9 mouse cellular contexts compared by ENCODE assay signal in the genomic region with DNA sequence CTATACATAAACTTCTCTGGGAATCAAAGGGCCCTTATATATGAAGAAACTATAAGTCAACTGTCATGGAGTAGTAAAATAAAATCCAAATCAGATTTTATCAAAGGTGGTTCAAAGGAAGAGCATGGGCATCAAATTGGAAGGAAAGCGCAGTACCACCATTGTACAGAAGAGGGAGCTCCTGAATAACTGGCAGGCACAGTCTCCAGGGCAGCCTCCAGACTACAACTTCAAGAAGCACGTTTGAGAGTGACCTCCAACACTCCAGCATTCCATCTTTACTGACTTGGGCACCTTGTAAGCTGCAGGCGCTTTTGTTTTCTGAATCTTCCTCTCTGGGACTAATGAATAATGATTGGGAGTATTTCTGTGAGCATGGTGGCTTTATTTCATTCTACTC. TPM values are rescaled to one million over a fixed set of nuclear protein-coding genes. Genes with fewer than 3 reads are reported as not detected.
DNase-seq lines count a peak whose midpoint lies in the region; ATAC-seq and TF ChIP-seq lines count a peak whose summit lies in the region.
"Had no signal": no experiment of that assay in that cellular context is flagged by ENCODE, and none has a peak within 500 bp of the region (broad histone marks: within the 10 kb centered on the region; RNA-seq: fewer than 3 reads in every experiment).

No protein-coding gene starts in this region.

- H3K27ac ChIP-seq in CH12.LX (ENCODE audit: insufficient read depth, low read depth): no peak overlapping the region
- no peak overlapping the region for H3K27ac ChIP-seq in gastrocnemius, adult 2 months
- H3K27ac ChIP-seq: limb, embryonic 15.5 days had no signal

- no peaks in the 10 kb centered on the region for H3K4me1 ChIP-seq in CH12.LX (ENCODE audit: control insufficient read depth in 1 of 2, insufficient read depth in 2 of 2)
- H3K4me1 ChIP-seq: limb, embryonic 15.5 days had no signal

- in situ Hi-C loops in CH12.LX (cut with MboI; ENCODE audit: low pct_ligation_motif_present, low pct_unique_long_range_greater_than_20kb, low sequenced_read_pairs): loop anchor here (10.0 kb wide), 1 partner anchor 478 kb away; no protein-coding TSS in a partner anchor
- in situ Hi-C loops in Patski (cut with MboI; ENCODE audit: low pct_unique_long_range_greater_than_20kb): loop anchor here (5.0 kb wide), 1 partner anchor 485 kb away; no protein-coding TSS in a partner anchor

- H3K79me2 ChIP-seq in CH12.LX (replicated peaks; ENCODE audit: control insufficient read depth, extremely low read depth, insufficient read depth, poor library complexity, severe bottlenecking): no peaks in the 10 kb centered on the region

- no peak overlapping the region for H3K9ac ChIP-seq in CH12.LX (ENCODE audit: insufficient read depth, low read depth)
- H3K9ac ChIP-seq: limb, embryonic 15.5 days had no signal

- intact Hi-C loops in gastrocnemius, adult 2 months (cut with DNase I): loop anchor here (1.0 kb wide), 1 partner anchor 480 kb away; no protein-coding TSS in a partner anchor

- dilution Hi-C loops in CH12.LX (cut with MboI; ENCODE audit: extremely low pct_ligation_motif_present, extremely low pct_unique_long_range_greater_than_20kb, low sequenced_read_pairs): no loop called here

- H3K4me3 ChIP-seq in CH12.LX (replicated peaks in 1 of 3; ENCODE audit: low read depth in 2 of 3, low read length in 2 of 3, poor library complexity in 1 of 3): no peak overlapping the region
- H3K4me3 ChIP-seq in gastrocnemius, adult 2 months: no peak overlapping the region
- H3K4me3 ChIP-seq: limb, embryonic 15.5 days had no signal

- no peak for TF ChIP-seq EP300 in CH12.LX (IDR thresholded peaks at IDR 0.05; ENCODE audit: low read length)

- H3K36me3 ChIP-seq in CH12.LX (replicated peaks in 1 of 2; ENCODE audit: control insufficient read depth in 1 of 2, insufficient read depth in 1 of 2, low read length in 1 of 2): no peaks in the 10 kb centered on the region
- H3K36me3 ChIP-seq: limb, embryonic 15.5 days had no signal

- peak; percentile 74 to 77; a peak in 3 of 4 replicates for TF ChIP-seq CTCF in CH12.LX (conservative IDR thresholded peaks at IDR 0.05 in 1 of 2, IDR thresholded peaks at IDR 0.05 in 1 of 2; ENCODE audit: low read depth in 2 of 2, low read length in 2 of 2)
- TF ChIP-seq CTCF in Patski (IDR thresholded peaks at IDR 0.05): peak; percentile 96
- peak; percentile 92 for TF ChIP-seq CTCF in gastrocnemius, adult 2 months (IDR thresholded peaks at IDR 0.05)

- ATAC-seq in Patski: peak; percentile 58
- ATAC-seq in activated CD4-positive, CD25-positive, alpha-beta regulatory T cell, adult 4 months: no peak

- no peak overlapping the region for H3K4me2 ChIP-seq in CH12.LX (ENCODE audit: insufficient read depth, low read depth, poor library complexity, severe bottlenecking)
- H3K4me2 ChIP-seq: limb, embryonic 15.5 days had no signal

- H3K9me3 ChIP-seq in CH12.LX (replicated peaks; ENCODE audit: low read length): peaks cover 13% of the 10 kb centered on the region
- H3K9me3 ChIP-seq: limb, embryonic 15.5 days had no signal

- no peaks in the 10 kb centered on the region for H3K27me3 ChIP-seq in CH12.LX (replicated peaks)
- peaks cover 43% of the 10 kb centered on the region for H3K27me3 ChIP-seq in Patski

- POLR2A ChIA-PET in Patski (lab: Charles Lee): interaction anchor here (1.2 kb wide), 1 partner anchor 10 kb away, joined by 3 read pairs; no protein-coding TSS in a partner anchor

- peak; percentile 83 for TF ChIP-seq RAD21 in CH12.LX (IDR thresholded peaks at IDR 0.05; ENCODE audit: low read depth, low read length)

- DNase-seq in CH12.LX (ENCODE audit: extremely low read depth) (peak; percentile 61), Patski (ENCODE audit: low read depth, low spot score) (peak; percentile 39)
- peak; percentile 58 for DNase-seq in cerebellum, adult 9-11 months
- peak; percentile 56 for DNase-seq in gastrocnemius, adult 2 months
- peak; percentile 79 for DNase-seq in kidney, postnatal 14 days
- DNase-seq in lung, adult 18-20 months: peak; percentile 43 to 59
- DNase-seq in retina, postnatal 7 days (ENCODE audit: low read depth, low spot score): peak; percentile 65

- no peak for TF ChIP-seq POLR2A in CH12.LX (IDR thresholded peaks at IDR 0.05; ENCODE audit: low read depth, low read length)

- CTCF ChIA-PET in Patski (lab: Charles Lee): interaction anchor here (0.7 to 1.8 kb wide), 9 partner anchors 11 to 484 kb away, joined by 3 to 7 read pairs (median 3); no protein-coding TSS in a partner anchor

TF ChIP-seq in CH12.LX, 34 proteins besides CTCF, POLR2A, EP300 and RAD21:
- no peak for TF ChIP-seq ETS1 (conservative IDR thresholded peaks at IDR 0.05; ENCODE audit: low read depth, low read length)
- TF ChIP-seq ZC3H11A (IDR thresholded peaks at IDR 0.05; ENCODE audit: low read depth, low read length): peak; percentile 42
- TF ChIP-seq SMC3 (IDR thresholded peaks at IDR 0.05; ENCODE audit: low read depth, low read length): peak; percentile 79
- TF ChIP-seq ELF1 (IDR thresholded peaks at IDR 0.05; ENCODE audit: low read depth, low read length): no peak
- no peak for TF ChIP-seq ZMIZ1 (IDR thresholded peaks at IDR 0.05; ENCODE audit: low read depth, low read length)
TF ChIP-seq in CH12.LX: peak in this region for 2.

RNA-seq across cellular contexts. Expression of a gene that starts 34.5 kb away (rescaled TPM):
- total RNA-seq in CH12.LX (2012; rRNA removed) (0.04 TPM in 1 of 2 replicates, not detected in the other), CH12.LX (2014; rRNA removed) (not detected in 2 replicates)
- polyA plus RNA-seq in CH12.LX (2012; ENCODE audit: insufficient read length, low read depth) (0.07 TPM in 1 of 2 replicates, not detected in the other), Patski (2021) (13.1 TPM)
- total RNA-seq in gastrocnemius, adult 2 months (2021): 10 to 100 TPM in 1 of 2 experiments, 1 to 10 TPM in 1; 8.5 to 11.7 TPM
- under 1 TPM in 1 of 2 experiments, not detected in 1; 0.25 TPM for polyA plus RNA-seq in activated CD4-positive, CD25-positive, alpha-beta regulatory T cell, adult 4 months (2017; shearing (Covaris generic))

RNA-seq across cellular contexts. Expression of a gene that starts 37.6 kb away (rescaled TPM):
- total RNA-seq in CH12.LX (2012; rRNA removed) (not detected in 2 replicates), CH12.LX (2014; rRNA removed) (not detected in 2 replicates)
- polyA plus RNA-seq in CH12.LX (2012; ENCODE audit: insufficient read length, low read depth) (not detected in 2 replicates), Patski (2021) (not detected)
- total RNA-seq in gastrocnemius, adult 2 months (2021): under 1 TPM in 1 of 2 experiments, not detected in 1; 0.23 TPM
- polyA plus RNA-seq in activated CD4-positive, CD25-positive, alpha-beta regulatory T cell, adult 4 months (2017; shearing (Covaris generic)): not detected

Comparison
In these comparisons a context has a peak if more than half of its experiments do, and no peak if none do; other contexts are left out.
1. RNA of a gene that starts 34.5 kb away (polyA plus RNA-seq): 13.1 TPM in Patski (single experiment); 0.25 TPM in activated CD4-positive, CD25-positive, alpha-beta regulatory T cell, adult 4 months and 0.07 TPM in CH12.LX; every median in the first group is over 10 times any median in the second.
2. Peak in every context shown above with its lines, with median percentiles within 50 percentile points of each other: DNase-seq and CTCF ChIP-seq.